Mouse (Mus musculus): ENCODE measurements at regions not wholly inside any gene's neighbourhood (a gene's known extent, or its start where the extent isn't known, plus 50 kb on each side); places are given as distances from the start of the nearest gene placed in this dataset.

DNA sequence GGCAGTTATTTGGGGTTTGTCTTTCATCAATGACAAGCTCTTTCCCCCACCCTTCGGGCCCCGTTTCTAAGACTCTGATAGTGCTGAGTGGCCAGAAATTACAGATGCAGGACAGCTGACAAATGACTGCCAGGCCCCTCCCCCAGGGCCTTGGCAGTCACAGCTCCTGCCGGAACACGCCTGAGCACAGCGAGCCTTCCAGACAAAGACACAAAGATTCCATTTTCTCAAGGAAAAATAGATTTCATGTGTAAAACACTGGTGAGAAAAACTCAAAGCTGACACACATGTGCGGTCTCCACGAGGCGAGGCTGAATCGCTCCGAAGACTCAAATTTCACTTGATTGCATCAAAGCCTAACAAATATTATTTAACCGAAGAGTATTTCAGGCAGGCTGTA, 247.6 kb downstream of the Ptprc start:
- no peak for DNase-seq (ENCODE audit: low read depth, low spot score)

DNA sequence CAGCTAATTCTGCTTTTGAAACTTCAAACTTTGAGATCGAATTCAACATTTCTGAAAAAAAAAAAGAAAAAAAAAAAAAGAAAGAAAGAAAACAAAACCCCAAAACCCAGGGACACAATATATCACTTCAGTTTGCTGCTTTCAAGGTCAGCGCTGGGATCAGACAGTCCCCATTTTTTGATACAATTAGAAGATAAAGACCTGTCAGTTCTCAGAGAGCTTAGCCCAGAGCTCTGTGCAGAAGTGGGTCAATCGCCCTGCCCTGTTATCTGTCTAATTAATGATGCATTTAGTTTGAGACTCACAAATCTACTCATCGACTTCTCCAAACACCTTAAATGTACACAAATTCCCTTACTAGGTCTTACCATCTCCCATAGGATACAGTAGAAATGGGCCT, 249.2 kb downstream of the Ptprc start:
- no peak for DNase-seq (ENCODE audit: low read depth, low spot score)

DNA sequence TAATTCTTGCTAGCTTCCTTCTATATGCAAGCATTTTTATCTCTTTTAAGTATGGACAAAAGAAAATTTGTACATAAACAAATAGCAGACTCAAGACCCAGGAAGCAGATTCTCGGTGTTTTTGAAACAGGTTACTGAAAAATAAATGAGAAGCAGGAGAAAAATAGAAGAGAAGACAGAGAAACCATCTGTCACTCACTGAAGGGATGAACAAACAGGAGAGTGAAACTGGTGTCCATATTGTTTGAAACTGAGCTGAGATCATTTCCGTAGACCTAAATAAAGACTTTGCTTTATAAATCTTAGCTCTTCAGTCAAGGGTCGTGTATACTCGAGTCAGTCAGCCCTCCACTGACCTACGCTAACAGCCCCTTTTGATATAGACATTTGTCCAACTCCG, 251.4 kb downstream of the Ptprc start:
- no peak for DNase-seq (ENCODE audit: low read depth, low spot score)

DNA sequence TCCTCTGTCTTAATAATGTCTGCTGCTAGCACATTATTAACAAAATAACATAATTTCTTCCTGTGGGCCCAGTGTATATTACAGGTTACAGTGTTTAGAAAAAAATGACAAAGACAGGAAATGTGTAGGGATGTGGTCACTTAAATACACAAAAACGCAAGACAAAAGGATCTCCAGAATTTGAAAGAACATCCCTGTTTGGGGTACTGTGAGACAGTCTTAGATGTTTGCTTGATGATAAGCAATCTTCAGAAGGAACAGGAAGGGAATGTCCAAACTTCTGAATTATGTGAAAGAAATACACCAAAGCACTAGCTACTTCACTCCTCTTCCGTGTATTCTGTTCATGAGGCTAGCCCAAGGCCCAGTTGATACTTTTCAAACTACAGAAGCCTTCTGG, 251.8 kb downstream of the Ptprc start:
- no peak for DNase-seq (ENCODE audit: low read depth, low spot score)

DNA sequence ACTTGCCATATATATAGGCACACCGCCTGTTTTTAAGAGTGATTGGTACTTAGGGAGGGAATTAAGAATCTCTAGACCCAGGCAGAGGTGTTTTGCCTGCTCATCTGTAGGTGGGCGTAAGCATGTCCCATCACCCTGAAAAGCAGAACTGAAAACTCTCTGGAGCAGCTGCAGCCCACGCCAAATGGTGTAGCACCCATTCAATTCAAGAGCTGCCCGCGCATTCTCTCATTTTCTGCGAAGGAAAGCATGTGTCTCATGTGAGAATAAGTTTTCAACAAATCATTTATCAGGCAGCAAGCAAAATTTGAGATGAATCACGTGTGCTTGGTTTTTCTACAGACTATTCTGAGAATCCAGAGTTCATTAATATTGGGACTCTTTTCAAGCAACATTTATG, 252.7 kb downstream of the Ptprc start:
- no peak for DNase-seq (ENCODE audit: low read depth, low spot score)

DNA sequence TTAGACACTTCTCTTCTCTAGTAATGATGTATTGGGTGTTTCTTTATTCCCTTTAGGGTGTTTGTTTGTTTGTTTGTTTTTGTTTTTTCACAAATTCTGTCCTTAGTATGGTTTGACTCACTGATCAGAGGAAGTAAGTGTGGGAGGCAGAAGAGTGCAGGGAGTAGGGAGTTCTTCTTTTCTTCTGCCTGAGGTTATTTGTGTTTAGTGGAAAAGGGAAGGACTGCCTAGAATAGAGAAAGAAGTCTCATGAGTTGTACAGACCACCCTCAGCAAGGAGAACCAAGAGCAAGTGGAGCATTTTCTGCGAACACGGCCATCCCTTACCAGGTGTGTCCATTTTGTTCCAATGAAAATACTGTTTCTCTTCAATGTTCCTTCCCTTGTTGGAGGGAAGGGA, 253.9 kb downstream of the Ptprc start:
- DNase-seq (ENCODE audit: low read depth, low spot score) = no peak

DNA sequence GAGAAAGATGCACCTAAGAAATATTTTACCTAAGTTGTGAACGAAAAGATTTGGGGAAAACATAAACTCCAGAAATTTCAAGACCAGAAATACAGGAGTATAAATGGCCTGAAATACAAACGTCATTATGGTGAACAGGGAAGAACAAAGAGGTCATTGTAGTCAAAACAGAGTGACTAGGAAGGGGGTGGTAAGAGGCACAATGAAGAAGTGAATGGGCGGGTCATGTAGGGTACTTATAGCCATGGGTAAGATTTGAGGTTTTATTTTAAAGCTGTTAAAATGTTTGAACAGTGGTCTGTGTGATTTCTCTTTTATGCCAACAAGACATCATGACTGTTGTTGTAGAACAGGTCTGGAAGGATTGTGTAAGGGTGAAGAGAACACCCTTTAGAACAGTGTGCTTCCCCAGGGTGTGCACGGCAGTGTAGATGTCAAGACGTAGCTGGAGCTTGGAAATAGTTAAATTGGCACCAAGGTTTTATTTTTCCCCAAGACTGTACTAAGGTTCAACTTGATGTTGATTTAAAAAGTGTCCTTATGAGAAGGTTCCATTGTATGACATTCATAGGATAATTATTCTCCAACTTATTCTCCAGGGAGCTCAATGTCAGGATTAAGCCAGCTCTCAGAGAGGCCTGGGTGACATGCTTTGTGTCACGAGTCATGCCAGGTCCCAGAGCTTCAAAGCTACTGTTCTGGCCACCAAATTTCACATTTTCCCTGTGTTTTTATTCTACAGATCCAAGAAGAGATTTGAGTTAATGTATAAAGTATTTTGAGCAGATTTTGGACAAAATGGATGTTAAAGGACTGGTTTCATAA, 255.6 kb downstream of the Ptprc start:
- DNase-seq (ENCODE audit: low read depth, low spot score) = no peak

DNA sequence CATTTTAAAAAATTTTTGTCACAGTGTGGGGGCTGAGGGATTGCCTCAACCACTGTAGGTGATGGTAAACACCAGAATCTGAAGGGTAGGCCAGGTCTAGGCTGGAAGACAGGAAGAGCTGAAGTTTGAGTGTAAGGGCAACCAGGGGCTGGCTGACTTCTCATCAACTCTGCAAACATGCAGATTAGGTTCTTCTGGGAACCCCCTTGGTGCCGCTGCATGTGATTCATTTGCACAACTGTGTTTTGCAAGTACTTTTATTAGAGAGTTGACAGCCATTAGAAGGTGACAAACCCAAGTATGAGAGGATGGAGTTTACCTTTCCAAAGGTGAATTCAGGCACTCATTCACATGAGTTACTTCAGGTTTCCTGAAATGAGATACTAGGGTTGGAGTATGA, 258.1 kb downstream of the Ptprc start:
- DNase-seq (ENCODE audit: low read depth, low spot score) = peak; percentile 21

DNA sequence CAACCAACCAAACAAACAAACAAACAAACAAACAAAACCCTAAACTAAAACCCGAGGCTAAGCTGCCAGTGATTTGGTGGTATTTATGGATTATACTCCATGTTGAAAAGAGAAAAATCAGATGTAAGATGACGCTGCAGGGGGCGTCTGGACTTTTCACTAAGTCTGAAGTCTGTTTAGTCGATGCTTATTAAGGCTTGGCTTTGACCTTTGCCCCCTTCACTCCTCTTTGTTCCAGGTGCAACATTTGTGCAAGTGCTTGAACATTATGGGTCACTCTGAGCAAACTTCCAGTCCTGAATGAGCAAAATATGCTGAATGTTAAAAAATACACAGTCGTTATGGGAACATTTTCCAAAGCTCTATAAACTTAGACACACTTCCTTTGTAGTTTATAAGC, 268.6 kb downstream of the Ptprc start:
- DNase-seq (ENCODE audit: low read depth, low spot score) = no peak

DNA sequence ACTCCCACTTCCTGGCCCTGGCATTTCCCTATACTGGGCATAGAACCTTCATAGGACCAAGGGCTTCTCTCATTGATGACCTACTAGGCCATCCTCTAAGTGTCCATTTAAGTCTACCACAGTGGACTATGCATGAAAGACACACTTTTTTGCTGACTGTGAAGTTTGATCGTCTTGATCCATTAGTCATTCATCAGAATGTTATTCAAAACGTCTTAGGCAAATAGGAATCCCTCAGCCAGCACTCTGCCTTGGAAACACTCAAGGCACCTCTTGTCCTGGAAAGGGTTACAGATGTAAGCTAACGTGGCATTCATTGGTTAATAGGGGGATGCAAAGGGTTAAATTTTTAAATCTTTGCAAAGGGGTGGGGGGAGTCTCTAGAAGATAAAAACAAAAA, 269.0 kb downstream of the Ptprc start:
- no peak for DNase-seq (ENCODE audit: low read depth, low spot score)

DNA sequence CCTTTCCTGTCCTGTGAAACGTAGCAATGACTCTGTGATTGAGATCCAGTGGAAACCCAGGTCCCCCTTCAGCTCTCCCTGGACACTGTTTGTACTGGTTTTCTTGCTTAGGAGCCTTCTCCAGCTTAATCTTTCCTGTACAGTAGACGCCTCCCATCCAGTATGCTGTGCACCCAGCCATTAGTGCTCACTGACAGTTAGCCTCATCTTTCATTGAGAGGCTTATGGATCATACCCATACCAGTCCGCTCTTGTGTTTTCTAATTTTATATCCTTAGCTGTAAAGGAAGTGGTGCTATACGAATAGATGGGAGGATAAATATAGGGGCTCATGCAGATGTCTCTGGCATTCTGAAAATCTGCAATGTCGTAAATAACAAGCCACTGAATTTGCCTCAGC, 269.9 kb downstream of the Ptprc start:
- no peak for DNase-seq (ENCODE audit: low read depth, low spot score)

DNA sequence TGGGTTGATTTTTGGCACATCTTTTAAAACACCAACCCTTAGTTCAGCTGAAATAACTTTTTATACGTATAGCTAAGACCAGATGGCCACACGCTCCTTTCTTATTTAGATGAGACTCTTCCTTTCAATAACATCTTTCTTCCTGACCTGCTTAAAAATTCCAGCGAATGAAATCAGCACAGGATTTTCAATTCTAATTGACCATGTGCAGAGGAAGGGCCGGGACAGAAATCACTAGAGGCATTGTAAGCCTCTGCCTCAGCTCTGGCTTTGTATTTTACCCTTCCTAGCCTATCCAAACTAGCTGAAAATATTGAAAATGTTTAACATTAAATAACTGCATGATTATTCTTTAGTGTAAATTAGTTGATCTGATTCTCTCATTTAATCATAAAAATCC, 272.2 kb downstream of the Ptprc start:
- DNase-seq (ENCODE audit: low read depth, low spot score) = no peak

DNA sequence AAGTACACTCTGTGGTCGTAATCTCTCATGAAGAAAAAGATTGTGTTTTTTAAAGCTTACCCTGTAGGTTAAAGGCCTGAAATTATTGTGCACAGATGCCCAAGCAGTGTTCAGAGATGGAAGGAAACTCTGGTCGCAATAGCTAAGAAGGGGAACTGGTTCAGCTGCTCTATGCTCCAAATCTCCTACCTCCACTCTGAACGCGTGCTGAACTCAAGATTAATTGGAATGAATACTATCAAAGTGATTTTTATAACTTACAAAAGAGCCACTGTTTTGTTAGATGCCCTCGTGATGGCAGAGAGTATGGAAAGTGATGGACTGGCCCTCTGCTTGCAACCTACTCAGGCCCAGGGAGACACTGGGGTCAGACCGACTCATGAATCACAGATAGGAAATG, 272.6 kb downstream of the Ptprc start:
- DNase-seq (ENCODE audit: low read depth, low spot score) = no peak

DNA sequence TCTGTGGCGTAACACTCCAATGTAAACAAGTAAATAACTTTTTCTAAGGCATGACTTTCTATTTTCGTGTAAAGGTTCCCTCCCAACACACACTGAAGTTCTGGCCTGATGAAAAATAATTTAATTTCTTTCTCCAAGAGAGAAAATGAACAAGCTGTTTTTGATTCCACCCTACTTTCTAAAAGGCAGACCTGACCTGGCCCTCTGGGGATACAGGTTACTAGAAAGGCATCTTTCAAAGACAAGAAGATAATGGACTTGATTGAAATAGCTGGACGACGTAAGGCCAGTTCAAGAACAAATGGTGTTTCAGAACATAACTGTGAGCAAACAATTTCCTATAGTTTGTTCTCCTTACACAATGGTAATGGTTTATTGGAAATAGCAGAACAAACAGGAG, 273.5 kb downstream of the Ptprc start:
- DNase-seq (ENCODE audit: low read depth, low spot score) = no peak

DNA sequence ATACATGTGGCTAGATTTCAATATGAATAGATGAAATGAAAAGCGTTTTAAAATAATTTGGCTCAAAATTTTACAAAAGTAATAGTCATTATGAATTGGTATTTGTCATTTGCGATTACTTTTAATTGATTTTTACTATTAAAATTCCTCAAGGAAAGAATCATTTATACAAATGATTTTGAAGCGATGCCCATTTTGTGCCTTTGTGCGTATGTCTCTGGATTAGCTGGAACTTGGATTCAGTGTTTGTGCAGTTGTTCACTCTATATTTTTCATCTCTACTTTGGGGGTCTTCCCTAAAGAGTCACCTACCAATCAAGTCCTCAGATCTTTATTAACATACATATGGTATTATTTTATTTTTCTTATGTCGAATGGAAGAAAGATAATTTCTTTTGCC, 274.3 kb downstream of the Ptprc start:
- no peak for DNase-seq (ENCODE audit: low read depth, low spot score)

DNA sequence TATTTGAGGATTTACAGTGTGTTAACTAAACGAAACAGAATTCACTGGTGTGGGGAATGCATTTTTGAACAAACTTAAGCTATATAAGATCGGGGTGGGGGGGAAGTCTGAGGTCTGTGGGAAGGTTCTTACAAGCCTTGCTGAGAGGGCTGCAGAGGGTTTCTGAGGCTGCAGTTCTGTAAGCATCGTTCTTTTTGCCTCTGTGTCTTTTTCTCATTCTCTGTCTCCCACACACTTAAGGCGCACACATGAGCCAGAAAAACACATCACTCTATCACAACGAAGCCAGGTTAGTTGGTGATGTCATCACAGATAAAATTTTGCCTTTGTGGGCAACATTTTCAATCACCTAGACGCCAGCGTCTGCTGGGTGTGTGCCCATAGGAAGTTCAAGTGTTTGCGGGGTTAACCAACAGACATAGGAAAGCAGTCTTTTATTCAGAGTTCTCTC, 274.9 kb downstream of the Ptprc start:
- peak; percentile 71 for DNase-seq (ENCODE audit: low read depth, low spot score)

DNA sequence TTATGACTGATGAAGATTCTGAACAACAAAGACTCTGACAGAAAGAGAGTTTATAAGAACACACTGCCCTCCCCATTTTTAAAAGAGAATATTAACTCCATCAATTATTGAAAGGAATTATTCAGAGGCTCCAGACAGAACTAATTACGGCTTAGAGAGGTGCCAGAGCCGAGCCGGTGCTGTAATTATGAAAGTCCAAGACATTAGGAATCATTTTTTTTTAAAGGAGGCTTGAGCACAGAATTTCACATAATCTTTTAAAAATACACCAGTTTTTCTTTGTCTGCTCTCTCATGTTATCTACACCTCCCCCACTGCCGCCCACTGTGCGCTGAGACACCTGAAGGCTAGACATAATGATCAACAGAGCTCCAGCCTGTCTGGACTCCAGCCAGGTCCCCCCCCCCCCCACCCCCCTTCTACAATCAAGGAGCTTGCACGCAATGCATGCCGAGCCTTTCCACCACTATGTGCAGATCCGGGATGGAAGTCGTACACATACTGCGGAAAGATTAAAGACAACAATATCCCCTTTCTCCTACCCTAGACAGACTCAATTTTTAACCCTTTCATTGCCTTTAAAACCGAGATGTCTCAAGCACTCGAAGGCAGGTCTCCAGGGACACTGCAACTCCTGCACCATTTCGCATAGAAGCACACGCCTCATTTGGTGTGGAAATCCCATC, 275.4 kb downstream of the Ptprc start:
- DNase-seq (ENCODE audit: low read depth, low spot score) = peak; percentile 37

DNA sequence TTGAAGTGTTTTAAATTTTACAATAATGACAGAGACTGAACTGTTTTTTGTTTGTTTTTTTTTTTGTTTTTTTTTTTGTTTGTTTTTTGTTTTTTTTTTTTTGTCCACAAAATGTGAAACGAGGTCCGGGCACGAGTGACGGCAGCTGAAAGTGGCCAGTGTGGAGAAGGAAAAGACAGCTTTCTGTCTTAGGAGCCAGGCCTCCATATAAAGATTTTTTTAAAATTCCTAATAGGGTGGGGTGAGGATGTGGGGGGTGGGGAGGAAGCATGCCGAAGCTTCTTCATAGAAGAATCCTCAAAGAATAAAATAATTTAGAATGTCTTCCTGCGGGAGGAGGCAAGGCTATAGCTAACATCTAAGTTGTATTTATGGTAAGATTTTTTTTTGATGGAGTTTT, 276.2 kb downstream of the Ptprc start:
- DNase-seq (ENCODE audit: low read depth, low spot score) = no peak

DNA sequence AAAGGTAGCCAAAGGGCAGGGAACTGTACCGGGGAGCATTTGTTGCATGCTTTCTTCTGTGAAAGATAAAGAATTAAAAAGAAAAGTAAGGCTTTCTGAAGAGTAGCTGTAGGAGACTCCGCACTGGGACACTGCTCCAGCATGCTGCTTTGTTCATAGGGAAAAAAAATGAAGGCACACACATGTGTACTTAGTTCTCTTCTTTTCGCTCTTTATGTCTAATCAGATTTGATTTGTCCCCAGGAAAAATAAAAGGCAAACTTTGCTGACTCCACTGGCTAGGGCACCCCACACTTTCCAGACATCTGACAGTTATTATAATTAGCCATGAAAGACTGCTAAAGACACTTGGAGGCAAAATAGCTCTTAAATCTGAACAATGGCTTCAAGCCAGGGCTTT, 276.6 kb downstream of the Ptprc start:
- no peak for DNase-seq (ENCODE audit: low read depth, low spot score)

DNA sequence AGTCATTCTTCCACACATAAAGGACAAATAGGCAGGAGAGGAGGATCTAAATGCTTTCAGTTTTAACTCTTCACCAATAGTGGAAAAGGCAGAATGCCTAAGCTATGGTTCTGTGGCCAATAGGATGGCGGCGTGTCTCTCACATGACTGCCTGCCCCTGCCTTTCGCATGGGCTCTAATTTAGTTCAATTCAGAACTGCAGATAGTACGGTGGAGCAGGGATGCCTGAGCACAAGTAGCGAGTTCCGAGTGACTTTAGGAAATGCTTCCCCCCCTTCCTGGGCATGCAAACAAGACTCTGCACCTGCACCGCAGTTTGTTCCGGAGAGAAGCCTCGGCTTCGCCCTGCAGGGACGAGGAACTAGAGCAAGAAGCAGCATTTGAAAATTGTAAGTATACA, 277.1 kb downstream of the Ptprc start:
- DNase-seq (ENCODE audit: low read depth, low spot score) = peak; percentile 86

DNA sequence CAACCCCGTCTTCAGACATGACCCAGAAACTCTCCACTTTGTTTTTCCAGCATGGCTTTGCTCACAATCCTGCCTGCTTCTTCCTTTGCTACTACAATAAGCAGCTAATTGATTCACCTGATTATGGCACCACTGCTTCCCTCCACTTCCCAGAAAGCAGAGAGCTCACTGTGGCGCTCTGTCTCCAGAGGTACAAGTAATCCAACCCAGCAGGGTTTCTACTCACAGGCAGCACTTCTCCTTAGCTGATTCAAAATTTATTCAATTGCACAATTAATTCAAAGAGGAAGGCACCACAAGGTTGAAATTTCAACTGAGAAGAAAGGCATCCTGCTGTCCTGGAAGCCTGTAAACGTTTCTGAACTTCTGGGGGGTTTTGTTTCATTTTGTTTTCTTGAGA, 293.9 kb downstream of the Ptprc start:
- DNase-seq (ENCODE audit: low read depth, low spot score) = no peak

DNA sequence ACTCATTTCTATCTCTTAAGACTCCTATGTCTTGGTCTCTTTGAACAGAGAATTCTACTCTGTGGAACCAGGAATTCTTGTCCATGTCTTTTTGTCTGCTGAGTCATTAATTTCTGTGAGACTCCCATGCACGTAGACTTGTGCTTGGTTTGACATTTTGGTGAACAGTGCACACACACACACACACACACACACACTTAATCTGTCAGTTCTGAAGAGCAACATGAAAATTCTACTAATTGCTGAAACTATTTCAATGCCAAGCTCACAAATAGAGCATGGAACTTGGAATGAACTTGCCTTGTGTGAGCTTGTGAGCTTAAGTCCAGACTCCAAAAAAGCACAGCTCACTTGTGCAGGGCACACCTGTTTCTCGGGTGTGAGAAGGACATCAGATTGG, 301.1 kb downstream of the Ptprc start:
- no peak for DNase-seq (ENCODE audit: low read depth, low spot score)

DNA sequence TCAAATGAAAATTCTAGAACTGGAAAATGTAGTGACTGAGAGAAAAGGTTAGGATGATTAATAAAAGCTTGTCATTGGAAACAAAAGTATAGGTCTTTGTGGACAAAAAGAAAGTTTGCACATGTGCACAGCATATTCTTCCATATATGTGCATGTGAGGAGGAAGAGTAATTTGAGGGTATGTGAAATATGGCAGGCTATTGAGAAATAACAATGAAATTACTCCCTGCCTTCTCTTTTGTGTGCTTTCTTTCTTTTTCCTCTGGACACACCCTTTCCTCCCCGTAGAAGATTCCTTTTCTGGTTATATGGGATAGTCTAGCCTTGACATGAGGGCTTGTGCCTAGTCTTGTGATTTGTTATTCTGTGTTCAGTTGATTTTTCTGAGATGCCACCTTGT, 301.9 kb downstream of the Ptprc start:
- DNase-seq (ENCODE audit: low read depth, low spot score) = no peak

Data from CD4-positive helper T cell, adult 2 months (primary cell).